Mouse (Mus musculus) urinary bladder, postnatal 4 days (tissue): Measurements from ENCODE around the gene Thrap3.
A peak's percentile ranks its signal among the peaks of the same experiment; 100 is the strongest.

Experiments used
- DNase-seq, 2 experiments: peaks; one replicate each; pipeline ENCODE4 v3.0.0; 2021 to 2022; ENCODE audit warnings: low spot score in 2 of 2

Thrap3 gene

DNA sequence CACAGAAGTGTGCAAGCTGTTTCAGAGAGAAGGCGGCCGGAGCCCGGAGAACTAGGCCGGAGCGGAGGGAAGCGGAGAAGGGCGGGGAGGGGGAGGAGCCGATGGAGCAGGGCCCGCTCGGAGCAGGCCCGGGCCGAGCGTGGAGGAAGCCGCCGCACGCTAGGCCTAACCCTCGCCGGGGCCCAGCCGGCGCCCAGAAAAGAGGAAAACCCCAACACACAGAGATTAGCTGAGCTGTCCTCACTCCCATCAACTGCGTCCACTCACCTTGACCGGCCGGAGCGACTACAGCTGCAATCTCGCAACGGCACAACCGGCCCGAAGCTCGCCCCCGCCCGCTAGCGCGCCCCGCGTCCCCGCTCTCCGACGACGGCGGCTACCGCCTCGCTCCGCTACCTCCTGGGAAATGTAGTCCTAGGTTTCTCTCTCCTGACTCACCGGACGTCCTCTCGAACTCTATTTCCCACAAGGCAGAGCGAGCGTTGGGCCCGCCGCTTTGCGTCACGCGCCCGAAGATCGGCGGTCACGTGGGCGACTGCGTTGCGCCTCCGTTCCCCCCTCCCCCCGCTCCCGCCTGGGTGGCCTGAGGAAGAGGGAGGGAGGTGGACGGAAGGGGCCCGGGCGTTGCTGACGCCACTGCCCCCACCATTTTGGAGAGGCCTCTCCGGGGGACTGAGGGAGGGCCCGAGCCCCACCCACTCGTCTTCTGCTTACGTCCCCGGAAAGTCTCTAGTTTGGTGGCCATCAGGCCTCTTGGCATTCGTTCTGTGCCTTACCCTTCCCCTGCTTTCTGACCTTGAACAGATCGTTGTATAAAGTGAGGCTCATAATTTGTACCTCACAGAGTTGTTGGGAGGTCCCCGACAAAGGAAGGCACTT is at the start of gene Thrap3:
TSS of gene Thrap3 (minus strand) at position 458 of the 879 bp plus-strand sequence.
- DNase-seq, result peak; percentile 99 to 100

GRCm38 (mm10) chr4:126251655-126252254 is 49.2 kb upstream of the Thrap3 start:
- no peak for DNase-seq

GRCm38 (mm10) chr4:126250659-126251058 is 48.1 kb upstream of the Thrap3 start:
- no peak for DNase-seq

- no peak for DNase-seq
Observed at GRCm38 (mm10) chr4:126248261-126248868, 45.8 kb upstream of the Thrap3 start.

DNA sequence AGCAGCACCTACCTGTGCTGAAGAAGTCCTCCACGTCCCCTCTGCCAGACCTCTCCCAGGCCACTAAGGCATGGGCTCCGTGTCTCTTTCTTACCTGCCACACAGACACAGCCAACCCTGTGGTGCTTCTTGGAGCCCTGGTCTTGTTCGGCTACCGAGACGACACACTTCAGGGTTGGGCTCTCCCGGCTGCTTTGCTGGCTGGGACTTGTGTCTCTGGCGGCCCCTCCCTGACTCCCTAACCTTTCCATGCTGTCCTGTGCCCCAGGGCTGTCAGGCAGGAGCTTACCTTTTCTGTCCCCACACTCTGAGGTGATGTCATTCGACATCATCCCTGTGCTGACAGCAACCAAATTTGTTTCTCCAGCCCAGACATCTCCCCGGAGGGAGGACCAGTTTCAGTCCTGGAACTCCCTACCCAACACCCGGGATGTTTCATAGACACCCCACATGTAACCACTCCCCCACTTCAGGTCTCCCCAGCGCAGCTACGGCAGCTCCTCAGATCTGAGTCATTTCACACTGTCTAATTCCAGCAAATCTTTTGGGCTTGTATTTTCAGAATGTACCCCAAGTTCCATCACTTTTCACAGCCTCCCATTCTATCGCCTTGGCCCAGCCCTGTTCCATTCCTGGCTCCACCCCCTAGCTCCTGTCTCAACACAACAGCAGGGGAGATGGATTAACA is 43.8 kb upstream of the Thrap3 start:
- no peak for DNase-seq

DNA sequence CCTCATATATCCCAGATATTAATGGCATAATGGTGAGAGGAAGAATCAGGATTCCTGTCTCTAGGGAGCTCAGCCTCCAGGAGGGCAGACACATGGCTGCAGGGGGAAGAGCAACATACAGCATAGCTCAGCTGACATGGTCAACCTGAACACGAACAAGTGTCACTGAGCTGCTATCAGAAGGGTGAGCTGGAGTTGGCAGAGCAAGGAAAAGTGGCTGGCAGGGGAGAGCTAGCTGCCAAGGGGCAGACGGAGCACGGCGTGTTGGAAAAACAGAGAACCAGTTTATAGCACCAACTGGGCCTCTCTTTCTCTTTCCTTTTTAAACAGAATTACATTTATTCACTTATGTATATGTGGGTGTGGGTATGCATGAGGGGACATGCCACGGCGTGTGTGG is 40.0 kb upstream of the Thrap3 start:
- no peak for DNase-seq

GRCm38 (mm10) chr4:126241956-126242355 is 39.4 kb upstream of the Thrap3 start:
- DNase-seq, result no peak

DNA sequence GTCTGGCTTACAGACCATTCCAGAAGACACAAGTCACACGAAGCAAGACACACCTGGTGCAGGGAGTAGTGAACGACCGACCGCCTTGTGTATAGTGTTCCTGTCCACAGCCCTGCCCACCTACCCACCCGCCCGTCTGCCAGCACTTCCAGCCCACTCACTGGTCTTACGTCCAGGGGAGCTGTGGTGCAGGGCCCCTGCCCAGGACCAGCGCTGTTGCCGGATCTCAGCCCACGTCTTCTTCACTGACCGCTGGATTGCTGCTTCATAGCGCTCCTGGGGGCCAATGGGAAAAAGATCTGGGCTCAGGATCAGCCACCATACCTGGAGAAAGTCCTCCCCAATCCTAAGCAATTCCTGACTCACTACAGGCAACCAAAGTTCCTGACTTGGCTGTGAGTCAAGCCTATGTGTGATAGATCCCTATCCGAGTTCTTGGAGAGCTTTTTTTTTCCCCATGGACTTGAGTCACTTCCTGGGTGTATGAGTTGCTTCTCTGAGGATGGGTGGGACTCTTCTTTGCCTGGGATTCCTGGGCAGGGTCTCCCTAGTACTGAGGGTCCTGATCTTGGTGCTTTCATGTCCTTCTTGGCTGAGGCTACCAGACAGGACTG is 37.4 kb upstream of the Thrap3 start:
- no peak for DNase-seq

DNA sequence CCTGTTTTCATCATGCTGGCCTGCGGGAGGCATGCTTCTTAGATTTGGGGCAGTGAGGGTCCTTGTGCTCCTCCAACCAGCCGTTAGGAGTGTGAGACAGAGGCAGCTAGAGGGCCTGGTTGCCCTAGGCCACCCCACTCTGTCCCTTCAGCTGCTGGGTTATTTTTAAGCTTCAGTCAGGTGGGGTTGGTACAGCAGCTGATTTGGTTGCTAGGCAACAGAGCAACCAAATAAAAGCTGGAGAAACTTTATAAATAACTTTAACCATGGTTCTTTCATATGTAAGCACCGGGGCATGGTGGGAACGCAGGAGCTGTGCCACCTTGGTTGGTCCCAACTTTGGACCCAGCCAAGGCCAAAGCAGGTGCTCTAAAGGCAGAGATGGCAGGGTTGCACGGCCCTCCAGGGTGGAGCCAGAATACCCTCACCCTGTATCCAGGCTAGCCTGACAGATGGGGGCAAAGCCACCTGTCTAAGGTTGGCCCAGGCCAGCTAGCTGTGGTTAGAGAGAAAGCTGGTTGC is 35.2 kb upstream of the Thrap3 start:
- no peak for DNase-seq

DNA sequence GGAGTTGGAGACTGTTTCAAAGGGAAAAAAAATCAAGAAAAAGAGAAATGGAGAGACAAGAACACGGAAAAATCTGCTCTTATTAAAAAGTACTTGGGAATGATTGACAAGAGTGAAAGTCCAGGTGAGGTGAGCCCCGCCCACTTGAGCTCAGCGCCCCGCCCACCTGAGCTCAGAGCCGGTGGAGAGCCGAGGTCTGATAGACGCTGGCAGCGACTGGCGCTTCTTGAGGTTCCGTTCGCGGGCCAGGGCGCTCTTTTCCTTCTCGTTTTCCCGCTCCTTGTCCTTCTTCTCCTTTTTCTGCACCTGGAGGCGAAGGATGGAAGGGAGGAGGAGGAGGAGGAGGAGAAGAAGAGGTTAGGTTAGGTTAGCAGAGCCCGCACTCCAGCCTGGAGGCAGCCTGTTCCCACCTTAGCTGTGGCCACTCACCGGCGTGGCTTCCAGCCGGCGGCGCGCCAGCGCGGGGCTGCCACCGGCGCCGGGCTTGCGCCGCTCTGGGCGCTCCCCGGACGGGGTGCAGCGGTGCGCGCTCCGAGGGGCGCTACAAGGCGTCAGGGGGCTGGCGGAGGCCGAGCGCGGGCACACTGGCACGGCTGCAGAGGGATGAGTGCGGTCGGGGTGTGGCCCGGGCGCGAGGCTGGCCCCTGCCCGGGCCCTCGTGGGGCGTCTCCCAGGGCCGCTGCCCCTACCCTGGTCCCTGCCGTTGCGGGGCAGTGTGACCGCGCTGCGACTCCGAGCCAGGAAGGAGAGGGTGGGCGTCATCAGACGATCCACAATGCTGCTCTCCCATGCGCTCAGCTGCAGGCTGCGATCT is 34.1 kb upstream of the Thrap3 start:
- no peak for DNase-seq

GRCm38 (mm10) chr4:126235191-126235590 is 32.6 kb upstream of the Thrap3 start:
- no peak for DNase-seq

DNA sequence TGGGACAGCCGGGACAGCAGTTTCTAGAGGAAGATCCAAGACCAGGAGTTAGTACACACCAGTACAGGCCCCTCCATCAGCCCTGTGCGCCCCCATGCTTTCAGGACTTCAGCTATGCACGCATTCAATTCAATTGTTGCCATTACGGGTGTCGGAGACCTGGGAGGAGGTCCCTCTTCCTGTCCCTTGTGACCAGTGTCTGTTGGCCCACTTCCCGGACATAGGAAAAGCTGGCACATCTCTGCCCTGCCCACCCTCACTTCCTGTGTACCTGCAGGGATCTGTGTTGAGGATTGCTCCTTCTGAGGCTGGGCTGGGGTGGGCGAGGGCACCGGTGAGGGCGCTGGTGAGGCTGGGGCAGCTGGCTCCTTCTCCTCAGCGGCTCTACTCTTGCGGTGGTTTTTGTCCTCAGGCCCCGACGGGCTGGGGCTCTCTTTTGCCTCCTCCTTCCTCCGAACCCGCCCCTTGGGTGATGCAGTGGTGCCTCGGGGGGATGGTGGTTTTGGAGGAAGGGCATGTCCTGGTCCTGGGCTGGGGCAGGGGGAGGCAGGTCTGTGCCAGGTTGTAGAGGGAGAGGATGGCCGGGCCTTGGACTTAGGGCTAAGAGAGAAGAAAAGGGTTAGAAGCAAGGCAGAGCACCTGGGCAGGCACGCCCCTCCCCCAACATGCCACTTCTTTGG is 32.1 kb upstream of the Thrap3 start:
- DNase-seq, result no peak

DNA sequence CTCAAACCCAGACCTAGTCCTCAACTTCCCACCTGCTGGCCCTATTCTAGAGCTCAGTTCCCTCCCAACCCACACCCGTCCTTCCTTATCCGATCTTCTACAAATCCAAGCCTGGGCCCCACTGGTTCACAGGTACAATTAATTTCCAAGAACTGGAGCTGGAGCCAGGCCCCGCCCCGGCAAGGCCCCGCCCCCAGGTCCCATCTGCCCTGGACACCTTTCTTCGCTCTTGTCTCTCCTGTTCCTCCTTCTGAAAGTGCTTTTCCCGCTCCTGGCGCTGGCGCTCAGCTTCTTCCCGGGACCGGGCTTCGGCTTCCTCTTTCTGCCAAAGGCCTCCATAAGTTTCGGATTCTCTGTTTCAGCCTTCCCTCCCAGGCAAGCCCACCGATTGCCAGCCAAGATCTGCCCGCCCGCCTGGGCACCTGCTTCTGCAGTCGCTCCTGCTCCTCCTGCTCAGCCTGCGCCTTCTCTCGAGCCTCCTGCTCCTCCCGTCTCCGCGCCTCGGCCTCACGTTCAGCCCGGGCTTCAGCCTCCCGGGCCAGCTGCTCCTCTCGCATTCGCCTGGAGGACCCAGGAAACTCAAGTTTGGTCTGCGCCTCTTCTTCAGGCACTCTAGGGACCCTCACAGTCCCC is 31.2 kb upstream of the Thrap3 start:
- DNase-seq, result no peak

DNA sequence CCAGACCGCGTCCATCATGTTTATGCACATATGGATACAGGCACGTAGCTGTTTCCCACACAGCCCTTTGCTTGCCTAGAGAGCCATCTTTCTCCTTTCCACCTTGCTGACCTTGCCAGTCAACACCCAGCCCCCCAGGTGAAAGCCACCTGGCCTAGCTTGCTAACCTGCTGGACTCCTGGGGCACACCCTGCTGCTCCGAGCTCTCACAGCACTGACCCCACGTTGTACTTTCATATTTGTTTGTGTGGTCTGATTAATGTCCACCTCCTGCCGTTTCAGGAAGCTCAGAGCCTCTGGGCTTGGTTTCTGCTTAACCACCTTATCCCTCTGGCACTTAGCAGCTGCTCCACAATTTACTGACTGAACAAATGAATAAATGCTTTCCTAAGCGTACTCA is 27.3 kb upstream of the Thrap3 start:
- no peak for DNase-seq

- no peak for DNase-seq
Observed at GRCm38 (mm10) chr4:126228144-126228543, 25.6 kb upstream of the Thrap3 start.

- peak; percentile 82 to 93 for DNase-seq
Observed at GRCm38 (mm10) chr4:126227077-126227761, 24.7 kb upstream of the Thrap3 start.

- no peak for DNase-seq
Observed at GRCm38 (mm10) chr4:126226640-126227039, 24.1 kb upstream of the Thrap3 start.

- DNase-seq, result no peak
Observed at GRCm38 (mm10) chr4:126222631-126223030, 20.1 kb upstream of the Thrap3 start.

- no peak for DNase-seq
Observed at GRCm38 (mm10) chr4:126220045-126220444, 17.5 kb upstream of the Thrap3 start.
